Mouse (Mus musculus): ENCODE measurements around the gene Gm45213.

GRCm38 (mm10) chr7:66091553-66091952 lies 48.2 kb downstream of the Gm45213 start:
- TF ChIP-seq HCFC1 (IDR thresholded peaks at IDR 0.05; ENCODE audit: borderline replicate concordance, insufficient read depth, low read length) (no peak), CHD2 (IDR thresholded peaks at IDR 0.05; ENCODE audit: low read depth, low read length) (no peak), ZNF384 (IDR thresholded peaks at IDR 0.05; ENCODE audit: low read depth, low read length) (no peak), MAFK (IDR thresholded peaks at IDR 0.05; ENCODE audit: insufficient read depth, low read depth, low read length) (no peak), ZC3H11A (IDR thresholded peaks at IDR 0.05; ENCODE audit: borderline replicate concordance, low read depth, low read length) (no peak)

Data from ES-E14 (cell line).